Mouse (Mus musculus): ENCODE results near the gene Ficd.

GRCm38 (mm10) chr5:113723567-113724237, 11.9 kb upstream of the Ficd start:
- TF ChIP-seq TAL1 (conservative IDR thresholded peaks at IDR 0.05; ENCODE audit: low read depth, low read length) (no peak), CTCF (IDR thresholded peaks at IDR 0.05; ENCODE audit: low read depth, low read length) (no peak)

Measured in G1E (cell line).